Mouse (Mus musculus): ENCODE data around the gene Abl1. TPM values are rescaled to one million over a fixed set of nuclear protein-coding genes. Genes with fewer than 3 reads are reported as not detected.

The Abl1 gene
- polyA plus RNA-seq, 1 experiment from 2014 or later = 58.8 TPM

- no peak for ATAC-seq
- no peak for TF ChIP-seq CTCF (IDR thresholded peaks at IDR 0.05)
- no peaks in the 10 kb centered on the region for H3K27me3 ChIP-seq
- in situ Hi-C loops (cut with MboI; ENCODE audit: low pct_unique_long_range_greater_than_20kb) = no loop called here
- ChIA-PET POLR2A (no interaction called here), CTCF (no interaction called here)
- no peak for DNase-seq (ENCODE audit: low read depth, low spot score)
Observed at GRCm38 (mm10) chr2:31719202-31719880, 31.2 kb downstream of the Abl1 start.

GRCm38 (mm10) chr2:31719944-31720343 lies 31.8 kb downstream of the Abl1 start:
- DNase-seq (ENCODE audit: low read depth, low spot score) (no peak), ATAC-seq (no peak)
- ChIA-PET CTCF (no interaction called here), POLR2A (no interaction called here)
- in situ Hi-C loops (cut with MboI; ENCODE audit: low pct_unique_long_range_greater_than_20kb) = no loop called here
- no peak for TF ChIP-seq CTCF (IDR thresholded peaks at IDR 0.05)
- no peaks in the 10 kb centered on the region for H3K27me3 ChIP-seq

DNA sequence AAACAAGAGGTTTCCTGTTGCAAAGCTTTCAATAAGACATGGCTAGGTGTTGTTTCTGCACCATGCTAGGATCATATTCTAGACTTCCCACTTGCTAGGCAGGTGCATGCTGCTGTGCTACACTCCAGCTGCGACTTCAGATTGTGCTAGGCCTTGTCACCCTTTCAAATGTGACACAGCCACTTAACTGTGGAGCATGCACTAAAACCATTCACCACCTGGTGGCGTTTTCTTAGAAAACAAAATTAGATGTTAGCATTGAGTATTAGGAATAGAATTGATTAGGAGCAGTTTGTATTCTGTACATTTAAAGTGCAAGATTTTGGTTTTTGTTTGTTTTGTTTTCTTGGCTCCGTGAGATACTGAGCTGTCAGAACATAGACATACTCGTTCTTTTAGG lies 32.6 kb downstream of the Abl1 start:
- ChIA-PET CTCF (interaction anchor here (1.0 kb wide), 1 partner anchor 30 kb away, joined by 3 read pairs; no protein-coding TSS in a partner anchor), POLR2A (no interaction called here)
- in situ Hi-C loops (cut with MboI; ENCODE audit: low pct_unique_long_range_greater_than_20kb) = no loop called here
- DNase-seq (ENCODE audit: low read depth, low spot score) (no peak), ATAC-seq (no peak)
- no peaks in the 10 kb centered on the region for H3K27me3 ChIP-seq
- peak; percentile 39 for TF ChIP-seq CTCF (IDR thresholded peaks at IDR 0.05)

DNA sequence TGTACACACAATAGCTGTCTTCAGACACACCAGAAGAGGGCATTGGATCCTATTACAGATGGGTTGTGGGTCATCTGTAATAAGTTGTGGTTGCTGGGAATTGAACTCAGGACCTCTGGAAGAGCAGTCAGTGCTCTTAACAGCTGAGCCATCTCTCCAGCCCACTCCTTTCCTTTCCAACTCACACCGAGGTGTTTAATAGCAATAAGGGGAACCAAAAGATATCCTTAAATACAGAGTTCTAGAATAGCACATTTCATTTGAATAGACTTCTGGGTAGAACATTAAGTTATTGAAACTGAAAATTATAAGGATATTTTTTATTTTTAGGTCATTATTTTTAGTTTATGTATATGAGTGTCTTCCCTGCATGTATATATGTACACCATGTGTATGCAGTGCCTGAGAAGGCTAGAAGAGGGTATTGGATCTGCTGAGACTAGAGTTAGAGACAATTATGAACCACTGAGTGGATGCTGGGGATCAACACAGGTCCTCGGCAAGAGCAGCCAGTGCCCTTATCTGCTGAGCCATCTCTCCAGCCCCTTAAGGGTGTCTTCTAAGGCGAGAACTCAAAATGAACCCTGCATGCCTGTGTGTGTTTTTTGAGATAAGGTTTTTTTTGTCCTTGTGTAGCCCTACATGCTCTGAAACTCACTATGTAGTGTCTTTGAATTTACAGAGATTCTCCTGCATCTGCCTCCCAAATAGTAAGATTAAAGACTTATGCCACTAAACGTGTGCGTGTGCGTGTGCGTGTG lies 36.7 kb downstream of the Abl1 start:
- ChIA-PET CTCF (no interaction called here), POLR2A (no interaction called here)
- no peak for ATAC-seq
- DNase-seq (ENCODE audit: low read depth, low spot score) = no peak
- no peak for TF ChIP-seq CTCF (IDR thresholded peaks at IDR 0.05)
- H3K27me3 ChIP-seq = no peaks in the 10 kb centered on the region
- in situ Hi-C loops (cut with MboI; ENCODE audit: low pct_unique_long_range_greater_than_20kb) = no loop called here

GRCm38 (mm10) chr2:31727576-31728277 lies 39.6 kb downstream of the Abl1 start:
- CTCF ChIA-PET = interaction anchor here (1.0 to 1.9 kb wide), 4 partner anchors 11 to 44 kb away, joined by 3 to 4 read pairs (median 4); no protein-coding TSS in a partner anchor
- in situ Hi-C loops (cut with MboI; ENCODE audit: low pct_unique_long_range_greater_than_20kb) = no loop called here

GRCm38 (mm10) chr2:31730640-31731039 lies 42.5 kb downstream of the Abl1 start:
- ChIA-PET CTCF (no interaction called here), POLR2A (no interaction called here)
- in situ Hi-C loops (cut with MboI; ENCODE audit: low pct_unique_long_range_greater_than_20kb) = no loop called here
- ATAC-seq (no peak), DNase-seq (ENCODE audit: low read depth, low spot score) (no peak)
- H3K27me3 ChIP-seq = no peaks in the 10 kb centered on the region
- no peak for TF ChIP-seq CTCF (IDR thresholded peaks at IDR 0.05)

More at GRCm38 (mm10) chr2:31727576-31728277, 39.6 kb downstream of the Abl1 start:
- no peaks in the 10 kb centered on the region for H3K27me3 ChIP-seq
- DNase-seq (ENCODE audit: low read depth, low spot score) = no peak
- ATAC-seq = no peak
- POLR2A ChIA-PET = no interaction called here
- no peak for TF ChIP-seq CTCF (IDR thresholded peaks at IDR 0.05)

DNA sequence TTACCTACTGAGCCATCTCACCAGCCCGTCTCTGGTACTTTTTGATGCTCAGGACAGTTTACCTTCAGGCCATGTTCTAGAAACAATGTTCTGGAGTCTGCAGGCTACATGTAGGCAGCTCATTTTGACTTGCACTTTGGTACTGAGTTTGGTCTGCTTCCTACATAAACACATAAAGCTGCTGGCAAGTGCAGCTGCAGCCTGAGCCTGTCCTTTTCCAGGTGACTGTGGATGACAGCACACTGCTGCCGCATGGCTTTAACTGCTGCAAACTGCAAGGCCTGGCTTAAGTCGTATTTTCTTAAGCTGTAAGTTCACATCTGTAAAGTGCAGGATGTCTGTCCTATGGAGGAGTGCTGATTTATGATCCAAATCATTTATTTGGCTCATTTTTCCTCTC lies 44.3 kb downstream of the Abl1 start:
- no peak for ATAC-seq
- H3K27me3 ChIP-seq = no peaks in the 10 kb centered on the region
- ChIA-PET CTCF (interaction anchor here (0.9 to 2.0 kb wide), 4 partner anchors 9 to 50 kb away, joined by 3 to 4 read pairs (median 3); no protein-coding TSS in a partner anchor), POLR2A (interaction anchor here (0.5 to 0.7 kb wide), 2 partner anchors 14 to 15 kb away, joined by 3 read pairs; no protein-coding TSS in a partner anchor)
- in situ Hi-C loops (cut with MboI; ENCODE audit: low pct_unique_long_range_greater_than_20kb) = no loop called here
- TF ChIP-seq CTCF (IDR thresholded peaks at IDR 0.05) = no peak
- DNase-seq (ENCODE audit: low read depth, low spot score) = no peak

DNA sequence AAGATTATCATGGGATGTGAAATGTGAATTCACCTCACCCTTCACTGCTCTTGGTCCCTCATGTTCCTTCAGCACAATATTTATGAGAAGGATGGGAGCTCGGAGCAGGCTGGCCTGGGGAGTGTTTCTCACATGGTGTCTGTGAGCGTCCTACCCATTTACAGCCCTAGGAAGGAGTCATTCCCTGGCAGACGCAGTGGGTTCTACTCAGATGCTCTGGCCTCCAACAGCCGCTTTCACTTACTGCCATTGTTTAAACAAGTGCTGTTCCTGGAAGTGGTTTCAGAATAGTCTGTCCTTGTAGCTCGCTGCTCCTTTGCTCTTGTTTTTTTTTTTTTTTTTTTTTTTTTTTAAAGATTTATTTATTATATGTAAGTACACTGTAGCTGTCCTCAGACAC lies 45.4 kb downstream of the Abl1 start:
- in situ Hi-C loops (cut with MboI; ENCODE audit: low pct_unique_long_range_greater_than_20kb) = no loop called here
- ChIA-PET CTCF (interaction anchor here (1.1 to 2.0 kb wide), 2 partner anchors 8 to 49 kb away, joined by 3 to 4 read pairs; no protein-coding TSS in a partner anchor), POLR2A (no interaction called here)
- TF ChIP-seq CTCF (IDR thresholded peaks at IDR 0.05) = no peak
- DNase-seq (ENCODE audit: low read depth, low spot score) (no peak), ATAC-seq (no peak)
- H3K27me3 ChIP-seq = no peaks in the 10 kb centered on the region

GRCm38 (mm10) chr2:31739041-31739440 lies 50.9 kb downstream of the Abl1 start:
- TF ChIP-seq CTCF (IDR thresholded peaks at IDR 0.05) = no peak
- H3K27me3 ChIP-seq = no peaks in the 10 kb centered on the region
- in situ Hi-C loops (cut with MboI; ENCODE audit: low pct_unique_long_range_greater_than_20kb) = no loop called here
- no peak for ATAC-seq
- ChIA-PET CTCF (interaction anchor here (0.9 to 1.1 kb wide), 2 partner anchors 13 to 16 kb away, joined by 3 to 4 read pairs; no protein-coding TSS in a partner anchor), POLR2A (no interaction called here)
- DNase-seq (ENCODE audit: low read depth, low spot score) = no peak

GRCm38 (mm10) chr2:31741728-31742127 lies 53.6 kb downstream of the Abl1 start:
- in situ Hi-C loops (cut with MboI; ENCODE audit: low pct_unique_long_range_greater_than_20kb) = no loop called here

More at GRCm38 (mm10) chr2:31741728-31742127, 53.6 kb downstream of the Abl1 start:
- ATAC-seq = no peak
- CTCF ChIA-PET = interaction anchor here (0.9 to 1.4 kb wide), 6 partner anchors 9 to 58 kb away, joined by 3 to 5 read pairs (median 3); no protein-coding TSS in a partner anchor
- TF ChIP-seq CTCF (IDR thresholded peaks at IDR 0.05) = peak; percentile 31
- no peaks in the 10 kb centered on the region for H3K27me3 ChIP-seq
- POLR2A ChIA-PET = no interaction called here
- no peak for DNase-seq (ENCODE audit: low read depth, low spot score)
